Mouse (Mus musculus) ES-E14 (cell line): ENCODE measurements around the gene Gstm4.

Experiments used
- HCFC1 ChIP-seq: IDR thresholded peaks from 2 replicates; pipeline ENCODE4 v1.6.1; 2012; ENCODE audit warnings: low read length, inconsistent platforms, borderline replicate concordance; ENCODE audit not compliant: insufficient read depth
- MAFK ChIP-seq: IDR thresholded peaks from 2 replicates; pipeline ENCODE4 v1.6.1; 2014; ENCODE audit warnings: mild to moderate bottlenecking, low read depth, low read length, inconsistent platforms; ENCODE audit not compliant: insufficient read depth
- ZNF384 ChIP-seq: IDR thresholded peaks from 2 replicates; pipeline ENCODE4 v1.6.1; 2012; ENCODE audit warnings: low read depth, low read length, inconsistent platforms

GRCm38 (mm10) chr3:108085281-108085720, 40.6 kb upstream of the Gstm4 start:
- TF ChIP-seq MAFK (no peak), HCFC1 (no peak), ZNF384 (no peak)
